Mouse (Mus musculus) neutrophil, adult 5-6 weeks (primary cell): ENCODE data around the gene Med25. TPM values are rescaled to one million over a fixed set of nuclear protein-coding genes. Genes with fewer than 3 reads are reported as not detected.

Source experiments
- ATAC-seq: fragments of 151-379, 151-347 bp; 2 replicates; pipeline ENCODE4 v1.8.0; 2017; ENCODE audit warnings: mild to moderate bottlenecking, moderate TSS enrichment; ENCODE audit not compliant: insufficient number of reproducible peaks, poor library complexity, low FRiP score, severe bottlenecking; ENCODE audit errors: extremely low read depth
- total RNA-seq: library from RNA; stranded (forward); fragments of 200-1000 nt; gene quantifications from 2 replicates; pipeline ENCODE4 v1.2.3, GENCODE M21; 2017

The Med25 gene
- total RNA-seq, 1 experiment from 2014 or later: 26.8 TPM

DNA sequence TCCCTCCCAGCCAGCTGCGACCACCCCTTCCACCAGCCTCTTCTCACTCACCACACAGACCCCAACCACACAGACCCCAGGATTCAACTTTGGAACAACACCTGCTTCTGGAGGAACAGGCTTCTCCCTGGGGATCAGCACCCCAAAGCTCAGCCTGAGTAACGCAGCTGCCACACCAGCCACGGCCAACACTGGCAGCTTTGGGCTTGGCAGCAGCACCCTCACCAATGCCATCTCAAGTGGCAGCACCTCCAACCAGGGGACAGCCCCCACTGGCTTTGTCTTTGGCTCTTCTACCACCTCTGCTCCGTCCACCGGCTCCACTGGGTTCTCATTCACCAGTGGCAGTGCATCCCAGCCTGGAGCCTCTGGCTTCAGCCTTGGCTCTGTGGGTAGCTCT, 63.8 kb downstream of the Med25 start:
- ATAC-seq: no peak

DNA sequence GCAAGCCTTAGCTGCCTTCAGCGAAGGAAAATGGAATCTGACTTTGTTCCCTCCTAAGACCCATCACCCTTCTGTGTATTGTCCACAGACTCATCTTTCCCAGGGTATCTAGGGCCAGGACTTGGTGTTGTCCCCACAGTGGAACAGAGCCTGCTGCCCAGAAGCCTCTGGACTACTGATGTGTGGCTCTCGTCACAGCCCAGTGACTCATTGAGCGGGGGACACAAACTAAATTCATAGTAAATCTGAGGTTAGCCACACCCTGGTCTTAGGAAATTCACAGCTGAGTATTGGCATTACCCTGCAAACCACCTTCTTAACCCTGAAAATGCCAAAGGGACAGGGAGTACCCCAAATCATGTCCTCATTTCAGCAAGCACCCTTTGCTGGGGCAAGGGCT, 65.7 kb downstream of the Med25 start:
- ATAC-seq: no peak

Other genes starting within 250 kb of the Med25 start
- not detected in 2 replicates for gene Myh14, start 221.9 kb downstream of the Med25 start, total RNA-seq
- gene Izumo2, start 184.0 kb downstream of the Med25 start, total RNA-seq: not detected in 2 replicates
- 49.1 and 52.8 TPM in 2 replicates for gene Vrk3, start 144.3 kb downstream of the Med25 start, total RNA-seq
- gene Zfp473, start 141.7 kb downstream of the Med25 start, total RNA-seq: 0.98 and 1.5 TPM in 2 replicates
- 40.6 and 42.0 TPM in 2 replicates for gene Nup62, start 76.6 kb downstream of the Med25 start, total RNA-seq
- gene Il4i1, start 76.3 kb downstream of the Med25 start, total RNA-seq: 25.3 and 28.3 TPM in 2 replicates
- gene Atf5, start 76.1 kb downstream of the Med25 start, total RNA-seq: 1.3 and 1.8 TPM in 2 replicates
- gene Akt1s1, start 43.7 kb downstream of the Med25 start, total RNA-seq: 26.4 and 37.0 TPM in 2 replicates
- 62.0 and 73.8 TPM in 2 replicates for gene Tbc1d17, start 43.6 kb downstream of the Med25 start, total RNA-seq
- gene Pnkp, start 35.6 kb downstream of the Med25 start, total RNA-seq: 95.7 and 102 TPM in 2 replicates
- 5.2 and 9.7 TPM in 2 replicates for gene Ptov1, start 22.9 kb downstream of the Med25 start, total RNA-seq
- 22.1 and 29.9 TPM in 2 replicates for gene Fuz, start 3.4 kb upstream of the Med25 start, total RNA-seq
- gene Ap2a1, start 36.8 kb upstream of the Med25 start, total RNA-seq: 23.9 and 29.8 TPM in 2 replicates
- not detected in 2 replicates for gene Tsks, start 50.5 kb upstream of the Med25 start, total RNA-seq
- not detected in 2 replicates for gene Cpt1c, start 82.1 kb upstream of the Med25 start, total RNA-seq
- gene Prmt1, start 93.9 kb upstream of the Med25 start, total RNA-seq: 41.1 and 52.0 TPM in 2 replicates
- gene Irf3, start 104.9 kb upstream of the Med25 start, total RNA-seq: 216 and 230 TPM in 2 replicates
- gene Bcl2l12, start 106.0 kb upstream of the Med25 start, total RNA-seq: 17.8 and 20.9 TPM in 2 replicates
- 35.7 and 39.7 TPM in 2 replicates for gene Scaf1, start 123.7 kb upstream of the Med25 start, total RNA-seq
- gene Rras, start 125.2 kb upstream of the Med25 start, total RNA-seq: 4.9 and 7.1 TPM in 2 replicates
- 7.6 and 10.2 TPM in 2 replicates for gene Prr12, start 160.2 kb upstream of the Med25 start, total RNA-seq
- 50.7 and 51.0 TPM in 2 replicates for gene Nosip, start 169.7 kb upstream of the Med25 start, total RNA-seq
- 19.8 and 21.8 TPM in 2 replicates for gene Prrg2, start 170.0 kb upstream of the Med25 start, total RNA-seq
- gene Rcn3, start 199.5 kb upstream of the Med25 start, total RNA-seq: 9.2 and 16.1 TPM in 2 replicates
- gene Fcgrt, start 211.1 kb upstream of the Med25 start, total RNA-seq: 29.6 and 32.2 TPM in 2 replicates
- gene Rps11, start 231.7 kb upstream of the Med25 start, total RNA-seq: 587 and 609 TPM in 2 replicates
- gene Rpl13a, start 236.0 kb upstream of the Med25 start, total RNA-seq: 2,520 and 3,147 TPM in 2 replicates
- gene Gm45713, start 243.5 kb upstream of the Med25 start, total RNA-seq: 0.58 TPM in 1 of 2 replicates, not detected in the other
- gene Flt3l, start 243.7 kb upstream of the Med25 start, total RNA-seq: 34.4 and 37.5 TPM in 2 replicates